Mouse (Mus musculus) lung, postnatal 36 days (tissue): ENCODE results near the gene Kmt2a.

ENCODE experiments used
- DNase-seq: peaks from one replicate; pipeline ENCODE4 v3.0.0; 2022; ENCODE audit warnings: mixed read lengths

Gene Kmt2a

DNA sequence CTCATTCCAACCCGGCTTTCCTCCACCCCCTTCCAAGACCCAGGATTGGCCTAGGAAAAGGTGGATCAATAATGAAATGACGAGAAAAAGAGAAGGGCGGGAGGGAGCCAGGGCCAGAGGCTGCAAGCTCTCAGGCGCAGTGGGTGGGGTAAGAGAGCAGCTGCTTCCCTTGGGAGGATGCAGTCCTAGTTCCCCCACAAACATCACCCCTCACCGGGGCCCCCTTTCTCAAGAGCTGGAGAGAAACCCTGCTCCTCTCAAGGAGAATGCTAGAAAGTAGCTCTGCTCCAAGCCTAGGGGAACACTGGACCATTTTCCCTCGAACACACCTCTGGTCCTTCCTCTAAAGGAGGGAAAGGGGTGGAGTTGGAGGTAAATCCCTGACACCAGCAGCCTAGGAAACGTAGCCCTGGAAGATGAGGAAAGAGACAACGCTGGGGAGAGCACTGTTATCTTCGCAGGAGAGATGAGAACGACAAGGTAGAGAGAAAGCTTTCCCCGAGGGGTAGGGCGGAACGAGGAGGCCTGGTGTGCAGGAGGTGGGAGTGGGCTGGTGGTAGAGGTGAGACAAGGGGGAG lies 1.3 kb downstream of the Kmt2a start:
- DNase-seq: peak; percentile 11

DNA sequence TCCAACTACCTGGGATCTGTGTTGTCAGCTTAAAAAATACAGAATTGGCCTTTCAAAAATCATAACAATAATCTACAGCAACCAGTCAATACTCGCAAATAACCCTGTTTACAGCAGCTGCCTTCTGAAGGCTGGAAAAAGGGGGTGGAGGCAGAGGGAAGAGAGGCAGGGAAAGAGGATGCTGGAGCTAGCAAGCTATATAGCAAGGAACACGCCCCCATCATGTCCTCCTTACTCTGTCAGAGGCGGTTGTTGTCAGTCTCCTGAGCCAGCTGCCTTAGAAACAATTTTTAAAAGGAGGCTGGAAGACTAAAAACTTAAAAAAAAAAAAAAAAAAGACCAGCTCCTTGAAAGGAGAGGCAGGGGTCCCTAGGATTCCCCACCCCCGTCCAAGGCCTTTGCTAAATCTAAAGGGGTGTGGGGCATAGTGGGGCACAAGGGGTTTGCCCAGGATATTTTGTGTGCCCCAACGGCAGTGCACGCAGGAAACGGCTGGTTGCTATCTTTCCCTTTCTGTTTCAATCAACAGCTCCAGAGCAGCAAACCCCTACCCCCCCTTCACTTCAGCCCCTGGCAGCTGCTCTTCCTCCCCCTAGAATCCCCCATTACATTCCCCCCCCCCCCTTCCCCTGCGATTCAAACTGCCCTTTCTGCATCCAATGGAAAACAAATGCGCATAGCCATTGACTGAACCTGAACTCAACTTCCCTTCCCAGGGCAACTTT lies 2.2 kb downstream of the Kmt2a start:
- no peak for DNase-seq

DNA sequence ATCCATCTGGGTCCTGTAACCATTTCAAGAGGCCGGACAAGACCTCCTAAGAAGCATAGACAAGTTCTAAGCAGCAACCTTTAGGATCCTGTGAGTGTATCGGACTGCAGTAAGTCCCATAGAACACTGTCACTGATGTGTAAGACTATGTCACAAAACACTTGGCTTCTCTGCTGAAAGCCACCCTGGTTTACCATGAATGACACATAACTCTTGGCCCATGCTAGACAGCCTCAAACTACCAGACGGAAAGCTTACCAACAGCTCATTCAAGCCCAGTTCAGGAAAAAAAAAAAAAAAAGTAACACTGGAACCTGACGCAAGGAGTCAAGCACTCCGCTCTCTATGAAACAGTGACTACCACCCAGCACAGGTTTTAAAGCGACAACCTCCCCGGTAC lies 3.4 kb downstream of the Kmt2a start:
- DNase-seq: no peak

DNA sequence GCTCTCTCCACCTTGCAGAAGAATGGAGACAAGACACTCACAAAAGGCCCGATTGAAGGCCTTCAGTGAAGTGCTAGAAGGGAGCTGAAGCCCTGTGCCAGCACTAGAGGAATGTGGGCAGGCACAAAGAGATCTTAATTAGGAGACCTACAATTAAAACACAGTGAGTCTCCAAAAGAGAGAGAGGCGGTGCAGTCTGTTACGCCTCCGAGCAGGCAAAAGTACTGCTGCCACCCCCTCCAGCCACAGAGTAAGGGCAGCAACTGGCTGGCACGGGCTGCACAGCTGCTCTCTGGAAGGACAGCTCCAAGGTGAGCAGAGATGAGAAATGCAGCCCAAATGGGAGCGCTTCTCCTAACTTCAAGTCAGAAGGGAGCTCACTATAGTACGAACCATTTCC lies 5.6 kb downstream of the Kmt2a start:
- DNase-seq: no peak

DNA sequence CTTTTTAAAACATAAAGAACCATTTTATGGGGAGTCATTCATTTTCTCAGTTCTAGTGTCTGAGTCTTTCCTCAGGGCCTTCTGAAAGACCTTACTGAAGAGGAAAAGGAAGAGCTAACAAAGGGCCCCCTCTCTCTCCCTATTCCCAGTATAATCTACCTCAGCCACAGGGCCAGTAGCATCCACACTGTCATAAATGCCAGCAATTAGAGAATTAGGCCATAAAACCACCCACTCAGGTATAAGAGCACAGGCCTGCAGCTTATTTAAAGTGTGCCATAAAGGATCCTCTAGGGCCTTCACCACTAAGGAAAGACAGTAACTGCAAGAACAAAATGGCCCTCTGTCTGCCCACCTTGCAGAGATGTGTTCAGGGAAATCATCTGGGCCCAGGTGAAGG lies 6.9 kb downstream of the Kmt2a start:
- no peak for DNase-seq

DNA sequence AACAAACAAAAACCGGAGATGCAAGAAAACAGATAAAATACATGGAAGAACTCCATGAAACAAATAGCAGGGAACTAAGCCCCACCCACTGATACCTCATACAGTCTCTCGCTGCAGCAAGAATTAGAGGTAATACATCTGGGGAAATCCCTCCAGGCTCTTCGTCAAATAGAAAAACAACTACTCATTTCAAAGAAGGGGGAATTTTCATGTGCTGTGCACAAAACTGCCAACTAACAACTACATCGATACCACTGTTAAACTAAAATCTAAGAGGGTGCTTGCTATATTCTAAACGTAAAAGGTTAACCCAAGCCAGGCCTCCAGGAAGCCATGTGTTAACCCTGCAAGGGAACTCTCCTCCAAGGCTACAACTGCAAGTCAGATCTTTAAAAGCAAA lies 7.4 kb downstream of the Kmt2a start:
- DNase-seq: no peak

DNA sequence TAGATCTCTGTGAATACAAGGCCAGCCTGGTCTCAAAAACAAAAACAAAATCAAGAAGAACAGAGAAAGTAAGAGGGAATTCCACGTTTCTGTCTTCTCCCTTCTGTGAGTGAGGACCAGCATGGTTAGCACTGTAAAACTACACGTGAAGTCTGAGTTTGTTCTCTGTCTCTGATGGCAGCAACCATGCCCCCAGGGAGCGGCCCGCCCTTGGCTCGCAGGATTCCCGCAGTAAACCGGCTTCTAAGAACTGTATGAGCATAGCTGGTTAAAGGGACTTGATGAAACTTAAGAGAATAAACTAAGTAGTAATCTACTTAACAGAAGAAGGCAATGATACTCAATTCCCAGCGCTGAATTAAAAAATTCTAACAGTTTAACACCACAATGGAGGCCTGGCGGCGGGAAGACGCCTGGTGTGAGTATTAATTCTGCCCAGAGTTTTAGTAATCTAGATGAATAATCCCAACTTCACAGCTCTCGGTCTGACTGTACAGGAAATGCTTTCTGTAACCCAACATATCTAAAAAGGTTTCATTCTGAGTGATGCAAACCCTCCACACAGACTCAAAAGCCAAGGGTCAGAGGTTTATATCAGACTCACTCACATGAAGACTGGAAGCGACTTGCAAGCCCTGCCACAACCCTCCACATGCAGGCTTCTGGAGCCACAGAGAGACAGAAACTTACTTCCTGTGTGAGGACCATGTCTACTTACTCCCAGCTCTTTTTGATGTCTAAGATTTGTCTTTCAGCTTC lies 12.6 kb downstream of the Kmt2a start:
- DNase-seq: no peak

DNA sequence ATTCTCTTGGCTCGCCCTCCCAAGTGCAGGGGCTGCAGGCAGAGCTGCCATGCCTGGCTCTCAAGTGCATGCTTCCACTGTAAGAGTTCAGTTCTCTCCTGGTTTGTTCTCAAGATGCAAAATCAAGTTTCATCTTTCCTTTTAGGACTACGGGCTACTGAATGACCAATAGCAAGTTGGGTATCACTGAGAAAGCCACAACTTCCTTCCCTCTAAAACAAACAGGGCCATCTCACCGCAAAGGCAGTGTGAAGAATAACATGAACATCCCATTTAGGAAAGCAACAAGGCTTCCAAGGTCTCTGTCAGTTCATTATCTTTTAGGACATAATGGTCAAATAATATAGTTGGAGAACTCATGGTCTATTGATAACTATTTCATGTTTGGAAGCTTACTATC lies 13.4 kb downstream of the Kmt2a start:
- no peak for DNase-seq

DNA sequence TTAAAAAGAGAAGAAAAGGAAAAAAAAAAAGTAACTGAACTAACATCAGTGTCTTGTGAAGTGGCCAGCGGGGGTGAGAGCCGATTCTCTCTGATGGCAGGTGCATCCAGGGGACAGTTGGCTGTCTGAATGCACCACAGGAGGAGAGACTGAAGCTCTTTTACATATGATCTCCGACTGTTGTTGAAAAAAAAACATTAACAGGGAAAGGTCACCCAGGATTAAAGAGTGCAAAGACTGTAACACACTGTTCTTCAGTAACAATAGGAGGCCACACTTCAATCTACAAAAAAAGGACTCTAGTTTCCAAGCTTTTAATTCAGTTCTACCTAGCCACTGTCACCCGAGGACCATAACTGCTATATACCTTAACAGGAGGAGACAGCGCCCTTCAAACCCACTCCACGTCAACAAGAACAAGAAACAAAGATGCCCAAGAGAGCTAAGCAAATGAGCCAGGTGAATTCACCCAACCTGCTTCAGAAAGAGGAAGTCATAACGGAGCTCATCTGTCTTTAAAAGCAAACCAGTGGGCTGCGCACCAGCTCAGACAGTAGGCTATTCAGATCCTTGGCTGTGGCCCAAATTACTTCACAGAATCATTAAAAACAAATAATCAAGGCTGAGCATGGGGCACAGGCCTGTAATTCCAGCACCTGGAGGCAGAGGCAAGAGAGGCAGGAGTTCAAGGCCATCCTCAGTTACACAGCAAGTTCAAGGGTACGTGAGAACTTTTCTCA lies 14.4 kb downstream of the Kmt2a start:
- DNase-seq: peak; percentile 45

DNA sequence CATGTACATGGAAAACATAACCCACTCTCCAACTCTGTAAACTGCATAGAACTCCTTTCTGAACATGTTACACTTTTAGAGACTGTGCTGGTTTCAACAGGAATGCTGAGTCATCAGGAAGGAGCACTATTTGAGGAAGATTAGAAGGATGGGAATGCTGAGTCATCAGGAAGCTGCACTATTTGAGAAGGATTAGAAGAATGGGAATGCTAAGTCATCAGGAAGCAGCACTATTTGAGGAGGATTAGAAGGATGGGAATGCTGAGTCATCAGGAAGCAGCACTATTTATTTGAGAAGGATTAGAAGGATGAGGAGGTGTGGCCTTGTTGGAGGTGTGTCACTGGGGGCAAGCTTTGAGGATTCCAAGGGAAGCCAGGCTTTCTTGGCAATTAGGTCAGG lies 20.0 kb downstream of the Kmt2a start:
- no peak for DNase-seq

DNA sequence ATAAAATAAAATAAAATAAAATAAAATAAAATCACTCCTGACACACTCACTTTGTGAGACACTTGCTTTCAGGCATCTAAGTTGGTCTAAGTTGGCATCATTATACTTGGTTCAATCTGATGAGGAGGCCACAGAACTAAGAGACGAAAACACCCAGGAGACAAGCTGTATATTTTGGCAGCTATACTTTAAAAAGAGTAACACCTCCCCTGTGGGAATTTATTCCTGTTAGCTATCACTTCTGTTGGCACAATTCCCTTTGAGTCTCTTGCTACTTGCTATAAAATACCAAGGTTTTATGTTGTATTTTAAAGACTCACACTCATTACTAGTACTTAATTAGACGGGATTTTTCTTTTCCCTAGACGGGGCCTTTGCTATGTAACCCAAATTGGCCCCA lies 22.4 kb downstream of the Kmt2a start:
- no peak for DNase-seq

DNA sequence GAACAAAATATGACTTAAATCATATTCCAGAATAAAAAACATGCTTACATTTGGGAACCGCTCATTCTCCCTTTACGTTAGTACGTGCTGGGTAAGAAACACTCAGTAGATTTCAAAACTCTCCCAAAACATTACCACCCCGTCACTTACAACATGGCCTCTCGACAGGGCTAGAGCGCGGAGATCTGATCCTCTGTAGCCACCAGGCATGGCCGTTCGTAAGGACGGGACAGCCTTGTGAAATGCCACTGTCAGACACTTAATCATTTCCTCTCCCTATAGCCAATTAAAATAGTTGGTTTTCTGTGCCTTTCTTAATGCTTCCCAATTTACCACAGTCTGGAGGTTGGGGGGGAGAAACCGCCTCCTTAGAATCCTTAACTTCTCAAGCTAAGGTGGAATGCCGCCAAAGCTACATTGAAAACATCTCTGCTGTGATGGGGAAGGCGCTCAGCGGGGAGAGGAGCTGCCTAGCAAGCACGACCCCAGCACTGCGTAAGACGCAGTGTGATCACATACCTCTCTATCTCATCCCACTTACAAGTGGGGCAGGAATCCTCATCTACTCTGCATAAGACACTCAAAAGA lies 23.6 kb downstream of the Kmt2a start:
- DNase-seq: no peak

DNA sequence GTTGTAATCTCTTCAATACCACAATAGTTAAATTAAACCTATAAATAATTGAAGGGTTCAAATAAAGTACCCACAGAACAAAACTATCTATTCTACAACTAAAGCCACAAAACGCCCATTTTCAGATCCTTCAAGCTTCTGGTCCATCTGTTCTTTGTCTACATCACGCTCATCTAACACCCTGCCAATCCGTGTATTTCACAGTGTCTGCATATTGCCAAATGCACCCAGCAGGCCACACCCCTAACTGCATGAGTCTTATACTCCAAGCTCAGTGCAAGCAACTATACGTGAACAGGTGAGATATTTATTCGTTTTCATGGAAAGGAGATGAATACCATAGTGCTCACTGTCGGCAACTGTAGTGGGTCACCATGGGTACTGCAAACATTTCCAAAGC lies 25.9 kb downstream of the Kmt2a start:
- DNase-seq: peak; percentile 35

DNA sequence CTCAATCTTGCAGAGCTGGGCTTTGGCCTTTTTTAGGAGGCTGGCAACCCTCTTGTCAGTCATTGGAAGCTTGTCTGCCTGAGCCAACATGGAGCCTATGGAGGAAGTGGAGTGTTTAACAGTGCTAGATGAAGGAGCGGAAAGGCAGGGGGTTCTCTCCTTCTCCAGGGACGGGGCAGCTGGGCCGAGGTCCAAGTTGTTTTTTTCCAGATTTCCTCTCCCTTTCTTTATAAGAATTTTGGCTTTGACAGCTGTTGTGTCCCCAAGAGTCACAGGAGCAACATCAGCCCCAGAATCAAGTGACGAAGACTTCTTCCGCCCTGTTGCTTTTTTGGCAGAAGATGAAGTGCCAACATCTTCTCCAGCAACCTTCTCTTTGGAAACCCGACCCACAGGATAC lies 33.6 kb downstream of the Kmt2a start:
- DNase-seq: no peak

DNA sequence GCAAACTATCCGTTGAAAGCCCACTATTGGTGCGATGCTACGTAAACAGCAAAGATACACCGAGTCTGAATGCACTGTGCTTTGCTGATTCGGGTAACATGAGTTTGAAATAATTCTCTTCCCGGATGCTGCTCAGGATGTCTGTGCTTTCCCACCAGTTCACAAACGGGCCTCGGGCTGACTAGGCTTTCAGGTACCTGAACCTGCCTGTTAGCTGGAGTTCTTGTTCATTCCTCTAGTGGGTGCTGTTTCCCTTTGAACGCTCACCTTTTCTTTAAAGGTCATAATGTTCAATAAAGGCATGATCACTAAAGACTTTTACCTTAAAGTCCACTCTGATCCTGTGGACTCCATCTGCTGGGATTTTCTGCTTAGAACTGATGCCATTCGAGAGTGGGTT lies 39.9 kb downstream of the Kmt2a start:
- peak; percentile 57 for DNase-seq

DNA sequence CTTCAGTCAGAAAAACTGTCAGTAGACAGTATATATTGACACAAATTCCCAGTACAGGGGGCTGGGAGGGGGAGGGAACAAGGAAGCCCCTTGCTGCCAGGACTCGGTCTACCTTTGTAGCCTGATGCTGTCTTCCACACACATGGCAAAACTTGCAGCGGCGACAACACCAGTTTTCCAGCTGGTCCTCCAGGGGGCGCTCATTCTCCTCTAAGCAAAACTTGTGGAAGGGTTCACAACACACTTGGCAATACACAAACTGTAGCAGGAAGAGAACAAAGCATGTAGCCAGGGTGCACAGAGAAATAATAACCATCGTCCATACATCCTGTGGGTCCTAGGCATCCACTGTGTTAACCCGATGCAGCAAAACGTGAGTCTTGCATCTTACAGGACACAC lies 44.7 kb downstream of the Kmt2a start:
- peak; percentile 76 for DNase-seq

DNA sequence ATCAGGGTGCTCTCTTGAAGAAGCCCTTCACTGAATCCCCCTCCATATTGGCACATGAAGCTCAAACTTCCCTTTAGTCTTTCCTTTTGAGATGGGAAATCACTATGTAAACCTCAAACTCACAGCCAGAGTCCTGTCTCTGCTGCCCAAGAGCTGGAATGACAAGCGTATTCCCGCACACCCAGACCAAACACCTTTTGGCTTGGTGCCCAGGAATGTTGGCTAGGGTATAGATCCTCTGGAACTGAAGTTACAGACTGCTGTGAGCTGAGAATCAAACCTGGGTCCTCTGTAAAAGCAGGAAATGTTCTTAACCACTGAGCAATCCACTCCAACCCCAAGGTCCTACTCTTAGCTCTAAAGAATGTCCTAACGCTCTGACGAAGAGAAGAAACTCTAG lies 48.7 kb downstream of the Kmt2a start:
- peak; percentile 56 for DNase-seq

DNA sequence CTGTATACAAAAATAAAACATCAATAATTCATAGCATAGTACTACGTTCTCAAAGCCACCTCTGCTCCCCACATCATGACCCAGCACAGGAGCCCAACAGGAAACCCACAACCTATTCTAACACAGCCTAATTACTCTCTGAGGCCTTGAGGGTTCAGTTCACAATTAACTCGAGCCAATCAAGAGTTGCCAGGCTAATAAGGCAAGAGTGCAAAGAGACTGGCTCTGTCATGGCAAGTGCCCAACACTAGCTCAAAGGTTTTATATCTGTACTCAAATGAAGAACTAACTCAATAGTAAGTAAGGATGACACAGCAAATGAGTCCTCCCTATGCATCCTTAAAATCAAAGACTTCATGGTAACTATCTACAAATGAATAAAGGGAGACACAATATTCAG lies 50.6 kb downstream of the Kmt2a start:
- DNase-seq: no peak

DNA sequence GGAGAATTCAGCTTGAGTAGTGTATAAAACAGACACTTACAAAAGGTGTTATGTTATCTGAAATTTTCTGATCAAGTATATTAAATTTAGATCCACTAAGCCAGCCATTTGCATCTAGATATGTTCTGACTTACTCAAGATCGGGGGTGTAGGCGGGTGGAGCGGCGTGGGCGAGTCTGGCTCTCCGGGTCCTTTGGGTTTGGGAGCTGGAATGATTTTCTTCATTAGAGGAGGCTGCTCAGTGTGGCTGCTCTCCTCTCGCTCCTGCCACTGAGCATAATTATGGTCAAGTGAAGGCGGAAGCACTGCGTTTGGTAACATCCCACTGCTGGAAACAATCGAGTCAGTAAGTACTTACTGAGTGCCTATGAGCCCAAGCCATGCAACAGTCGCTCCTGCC lies 52.2 kb downstream of the Kmt2a start:
- DNase-seq: no peak

DNA sequence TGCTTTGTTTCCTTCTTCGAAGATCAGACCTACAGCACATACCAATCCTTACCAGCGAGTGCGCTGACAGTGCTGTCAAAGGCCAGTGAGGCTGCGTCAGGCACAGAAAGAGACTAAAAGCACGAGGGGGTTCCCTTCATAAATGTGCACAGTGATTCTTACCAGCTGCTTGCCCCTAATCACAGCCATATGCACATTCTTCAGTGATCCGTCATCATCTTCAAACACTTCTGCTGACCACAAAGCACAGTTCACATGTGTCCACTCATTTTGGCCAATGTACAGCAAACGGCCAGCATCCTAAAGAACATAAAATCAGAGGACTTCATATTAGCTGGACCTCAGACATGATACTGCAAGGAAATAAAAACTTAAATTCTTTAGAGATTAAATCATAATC lies 54.4 kb downstream of the Kmt2a start:
- no peak for DNase-seq

DNA sequence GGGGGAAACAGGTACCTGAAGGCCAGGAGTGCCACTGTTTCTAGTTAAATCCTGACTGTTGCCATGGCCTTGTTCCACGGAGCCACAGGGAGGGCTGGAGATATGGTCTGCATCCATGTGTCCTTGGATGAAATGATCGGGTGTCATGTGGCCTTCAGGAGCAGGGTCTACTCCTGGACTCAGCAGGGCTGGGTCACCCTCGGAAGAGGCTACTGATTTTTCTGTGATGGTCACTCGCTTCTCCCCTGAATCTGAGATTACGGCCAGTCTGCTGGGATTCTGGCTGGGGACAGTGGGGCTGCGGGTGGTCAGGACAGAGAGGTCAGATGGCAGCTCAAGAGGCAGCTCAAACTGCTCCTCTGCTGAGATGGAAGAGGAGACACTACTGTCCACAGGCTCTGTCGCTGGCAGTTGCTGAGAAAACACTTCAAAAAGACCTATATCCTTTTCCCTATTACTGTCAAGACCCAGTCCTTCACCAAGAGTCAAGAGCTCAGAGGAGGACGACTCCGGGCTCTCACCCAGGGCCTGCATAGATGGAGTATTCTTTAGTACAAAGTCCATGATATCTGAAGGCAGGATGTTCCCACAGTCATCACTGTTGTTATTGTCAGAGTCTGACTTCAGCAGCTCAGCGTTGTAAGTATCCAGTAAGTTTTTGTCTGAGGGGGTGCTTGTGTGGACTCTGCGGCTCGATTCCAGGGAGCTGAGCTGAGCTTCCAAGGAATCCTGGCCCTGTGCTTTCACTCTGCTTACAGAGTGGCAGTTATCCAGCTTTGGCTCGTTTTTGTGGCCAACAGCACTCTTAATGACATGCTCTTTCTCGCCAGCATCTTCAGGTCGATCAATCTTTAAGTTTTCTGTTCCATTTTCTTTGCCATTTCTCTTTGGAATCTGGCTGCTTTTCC lies 60.9 kb downstream of the Kmt2a start:
- no peak for DNase-seq

DNA sequence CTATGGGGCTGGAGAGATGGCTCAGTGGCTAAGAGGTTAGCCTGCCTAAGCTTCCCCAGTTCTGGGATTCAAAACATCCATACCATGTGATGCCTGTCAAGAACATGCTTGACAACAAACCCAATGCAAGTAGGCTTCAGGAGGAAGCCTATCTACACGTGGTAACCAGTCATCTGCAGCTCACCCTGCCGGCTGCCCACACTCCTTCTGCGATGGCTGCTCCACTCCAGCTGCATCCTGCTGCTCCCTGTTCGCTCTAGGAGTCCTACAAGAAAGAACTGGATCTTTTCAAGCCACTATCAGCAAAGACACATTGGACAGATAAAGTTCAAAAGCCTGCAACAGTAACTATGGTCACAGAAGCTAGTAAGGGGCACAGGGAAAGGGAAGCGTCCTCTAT lies 63.6 kb downstream of the Kmt2a start:
- DNase-seq: no peak
